Mouse (Mus musculus): ENCODE measurements around the gene Gm43064.

- TF ChIP-seq POLR2A (IDR thresholded peaks at IDR 0.05; ENCODE audit: control insufficient read depth, extremely low read depth, insufficient read depth, low read length, poor library complexity) (no peak), CTCF (IDR thresholded peaks at IDR 0.05; ENCODE audit: borderline replicate concordance, control insufficient read depth, extremely low read depth, insufficient read depth, low read length, poor library complexity) (no peak)
Observed at GRCm38 (mm10) chr3:103868008-103868407, 58.6 kb downstream of the Gm43064 start.
